13 mouse cellular contexts compared by ENCODE assay signal in genomic region chr6:8644703-8645102, GRCm38 (mm10).
DNase-seq lines count a peak whose midpoint lies in the region; ATAC-seq and TF ChIP-seq lines count a peak whose summit lies in the region.
"Had no signal": no experiment of that assay in that cellular context is flagged by ENCODE, and none has a peak within 500 bp of the region (broad histone marks: within the 10 kb centered on the region; RNA-seq: fewer than 3 reads in every experiment).

No protein-coding gene starts in this region.

- H3K36me3 ChIP-seq in forebrain, embryonic 11.5 days (ENCODE audit: control insufficient read depth, insufficient read depth, low read length), result no peaks in the 10 kb centered on the region
- H3K36me3 ChIP-seq in forebrain, postnatal 0 days (ENCODE audit: insufficient read depth), result no peaks in the 10 kb centered on the region
- H3K36me3 ChIP-seq in midbrain, embryonic 10.5 days, result no peaks in the 10 kb centered on the region
- no peaks in the 10 kb centered on the region for H3K36me3 ChIP-seq in midbrain, embryonic 14.5 days (ENCODE audit: control insufficient read depth, insufficient read depth, low read length)
- H3K36me3 ChIP-seq in limb, embryonic 12.5 days, result no peaks in the 10 kb centered on the region
- H3K36me3 ChIP-seq: G1E had no signal

- H3K4me3 ChIP-seq in forebrain, embryonic 11.5 days (ENCODE audit: low read depth, low read length), result no peak overlapping the region
- no peak overlapping the region for H3K4me3 ChIP-seq in forebrain, postnatal 0 days (ENCODE audit: low read depth, low read length)
- H3K4me3 ChIP-seq in midbrain, embryonic 10.5 days, result no peak overlapping the region
- no peak overlapping the region for H3K4me3 ChIP-seq in midbrain, embryonic 14.5 days (replicated peaks; ENCODE audit: low read depth, low read length)
- H3K4me3 ChIP-seq in limb, embryonic 12.5 days (replicated peaks), result no peak overlapping the region

- H3K9me3 ChIP-seq in forebrain, embryonic 11.5 days (ENCODE audit: control insufficient read depth, low read length), result no peaks in the 10 kb centered on the region
- no peaks in the 10 kb centered on the region for H3K9me3 ChIP-seq in forebrain, postnatal 0 days (ENCODE audit: low read length)
- no peaks in the 10 kb centered on the region for H3K9me3 ChIP-seq in midbrain, embryonic 10.5 days (replicated peaks)
- no peaks in the 10 kb centered on the region for H3K9me3 ChIP-seq in midbrain, embryonic 14.5 days (ENCODE audit: control insufficient read depth, low read length)
- H3K9me3 ChIP-seq in limb, embryonic 12.5 days, result no peaks in the 10 kb centered on the region
- H3K9me3 ChIP-seq: G1E had no signal

- H3K4me1 ChIP-seq in forebrain, embryonic 11.5 days (replicated peaks; ENCODE audit: control insufficient read depth, insufficient read depth, low read length), result no peaks in the 10 kb centered on the region
- H3K4me1 ChIP-seq in forebrain, postnatal 0 days (ENCODE audit: insufficient read depth), result no peaks in the 10 kb centered on the region
- H3K4me1 ChIP-seq in midbrain, embryonic 10.5 days, result peaks cover 16% of the 10 kb centered on the region; the same call in 1 of the 2 replicates
- H3K4me1 ChIP-seq in midbrain, embryonic 14.5 days (ENCODE audit: control insufficient read depth, insufficient read depth, low read length), result no peaks in the 10 kb centered on the region
- peaks cover 33% of the 10 kb centered on the region for H3K4me1 ChIP-seq in limb, embryonic 12.5 days (replicated peaks)

- 91% methylated on average over 10 of the region's 10 CpGs for WGBS in forebrain, embryonic 11.5 days
- WGBS in forebrain, postnatal 0 days, result 83% methylated on average over 10 of the region's 10 CpGs
- WGBS in midbrain, embryonic 10.5 days, result 84% methylated on average over 10 of the region's 10 CpGs
- WGBS in midbrain, embryonic 14.5 days, result 92% methylated on average over 10 of the region's 10 CpGs
- WGBS in limb, embryonic 12.5 days, result 84% methylated on average over 10 of the region's 10 CpGs

- H3K9ac ChIP-seq in forebrain, embryonic 11.5 days (ENCODE audit: low read length), result no peak overlapping the region
- no peak overlapping the region for H3K9ac ChIP-seq in forebrain, postnatal 0 days
- H3K9ac ChIP-seq in midbrain, embryonic 14.5 days (replicated peaks; ENCODE audit: low read length), result no peak overlapping the region
- no peak overlapping the region; the same call in 1 of the 2 replicates for H3K9ac ChIP-seq in limb, embryonic 12.5 days (replicated peaks)
- H3K9ac ChIP-seq: liver, embryonic 14.5 days had no signal

- no peak for TF ChIP-seq CTCF in forebrain, postnatal 0 days (IDR thresholded peaks at IDR 0.05; ENCODE audit: low read depth)

- no peaks in the 10 kb centered on the region for H3K27me3 ChIP-seq in forebrain, embryonic 11.5 days (ENCODE audit: control insufficient read depth, insufficient read depth, low read length)
- no peaks in the 10 kb centered on the region for H3K27me3 ChIP-seq in forebrain, postnatal 0 days (ENCODE audit: insufficient read depth, low read length)
- H3K27me3 ChIP-seq in midbrain, embryonic 10.5 days (ENCODE audit: low read depth, poor library complexity, severe bottlenecking), result no peaks in the 10 kb centered on the region
- no peaks in the 10 kb centered on the region for H3K27me3 ChIP-seq in midbrain, embryonic 14.5 days (ENCODE audit: control insufficient read depth, insufficient read depth, low read length)
- no peaks in the 10 kb centered on the region for H3K27me3 ChIP-seq in limb, embryonic 12.5 days

- peak; percentile 54 for DNase-seq in forebrain, embryonic 11.5 days (ENCODE audit: low spot score)
- no peak for DNase-seq in forebrain, postnatal 0 days
- no peak for DNase-seq in midbrain, embryonic 10.5 days (ENCODE audit: low spot score)
- DNase-seq in midbrain, embryonic 14.5 days, result no peak
- DNase-seq in embryo, embryonic 11 days, result no peak
- DNase-seq in gastrocnemius, postnatal 14 days, result no peak
- no peak for DNase-seq in urinary bladder, postnatal 10 days (ENCODE audit: low spot score)
- DNase-seq: kidney, adult 18-20 months; thymus, adult 2 months had no signal

- H3K4me2 ChIP-seq in forebrain, embryonic 11.5 days (ENCODE audit: low read depth, low read length, severe bottlenecking), result no peak overlapping the region
- no peak overlapping the region for H3K4me2 ChIP-seq in forebrain, postnatal 0 days (ENCODE audit: low read depth)
- no peak overlapping the region for H3K4me2 ChIP-seq in midbrain, embryonic 14.5 days (ENCODE audit: low read length)
- no peak overlapping the region for H3K4me2 ChIP-seq in limb, embryonic 12.5 days

- intact Hi-C loops in gastrocnemius, postnatal 14 days (cut with DNase I; ENCODE audit: low total_unique reads), result no loop called here

- no peak overlapping the region for H3K27ac ChIP-seq in forebrain, embryonic 11.5 days (ENCODE audit: low read depth, low read length)
- H3K27ac ChIP-seq in forebrain, postnatal 0 days (ENCODE audit: low read depth, low read length), result no peak overlapping the region
- H3K27ac ChIP-seq in midbrain, embryonic 10.5 days (replicated peaks), result peak overlapping the region; percentile 24
- no peak overlapping the region for H3K27ac ChIP-seq in midbrain, embryonic 14.5 days (replicated peaks; ENCODE audit: low read depth, low read length)
- peak overlapping the region; percentile 8; the same call in 1 of the 2 replicates for H3K27ac ChIP-seq in limb, embryonic 12.5 days
- H3K27ac ChIP-seq: liver, embryonic 14.5 days had no signal

- ATAC-seq in forebrain, embryonic 11.5 days (replicated peaks; ENCODE audit: low FRiP score), result no peak
- ATAC-seq in forebrain, postnatal 0 days, result no peak
- ATAC-seq in midbrain, embryonic 14.5 days (ENCODE audit: low FRiP score, low TSS enrichment), result no peak
- ATAC-seq in limb, embryonic 12.5 days (ENCODE audit: insufficient number of reproducible peaks, insufficient read depth, low FRiP score, low TSS enrichment, low read depth), result no peak
- ATAC-seq: forebrain, embryonic 16.5 days had no signal

Comparison
In these comparisons a context has a peak if more than half of its experiments do, and no peak if none do; other contexts are left out.
1. H3K27ac ChIP-seq: peak in midbrain, embryonic 10.5 days (single experiment) and limb, embryonic 12.5 days (single experiment); none in forebrain, embryonic 11.5 days (single experiment), forebrain, postnatal 0 days (single experiment) and midbrain, embryonic 14.5 days (single experiment).